Mouse (Mus musculus): ENCODE measurements around the gene Hpf1.
A peak's percentile ranks its signal among the peaks of the same experiment; 100 is the strongest.

Gene Hpf1

GRCm38 (mm10) chr8:60895878-60896277 lies 5.7 kb downstream of the Hpf1 start:
- DNase-seq (ENCODE audit: low spot score) = no peak

- no peak for DNase-seq (ENCODE audit: low spot score)
Measured at GRCm38 (mm10) chr8:60900147-60900546, 9.9 kb downstream of the Hpf1 start.

- no peak for DNase-seq (ENCODE audit: low spot score)
Measured at GRCm38 (mm10) chr8:60912081-60912480, 21.9 kb downstream of the Hpf1 start.

- DNase-seq (ENCODE audit: low spot score) = no peak
Measured at GRCm38 (mm10) chr8:60912554-60912953, 22.3 kb downstream of the Hpf1 start.

GRCm38 (mm10) chr8:60919069-60919468 lies 28.9 kb downstream of the Hpf1 start:
- DNase-seq (ENCODE audit: low spot score) = no peak

- DNase-seq (ENCODE audit: low spot score) = no peak
Measured at GRCm38 (mm10) chr8:60920176-60920575, 30.0 kb downstream of the Hpf1 start.

GRCm38 (mm10) chr8:60933617-60934016 lies 43.4 kb downstream of the Hpf1 start:
- no peak for DNase-seq (ENCODE audit: low spot score)

- peak; percentile 54 for DNase-seq (ENCODE audit: low spot score)
Measured at GRCm38 (mm10) chr8:60938717-60939424, 48.7 kb downstream of the Hpf1 start.

- DNase-seq (ENCODE audit: low spot score) = no peak
Measured at GRCm38 (mm10) chr8:60942867-60943266, 52.6 kb downstream of the Hpf1 start.

GRCm38 (mm10) chr8:60947503-60947902 lies 57.3 kb downstream of the Hpf1 start:
- DNase-seq (ENCODE audit: low spot score) = no peak

GRCm38 (mm10) chr8:60949859-60950258 lies 59.6 kb downstream of the Hpf1 start:
- DNase-seq (ENCODE audit: low spot score) = no peak

GRCm38 (mm10) chr8:60951271-60951670 lies 61.1 kb downstream of the Hpf1 start:
- DNase-seq (ENCODE audit: low spot score) = no peak

GRCm38 (mm10) chr8:60951757-60952156 lies 61.5 kb downstream of the Hpf1 start:
- DNase-seq (ENCODE audit: low spot score) = no peak

GRCm38 (mm10) chr8:60952803-60953202 lies 62.6 kb downstream of the Hpf1 start:
- no peak for DNase-seq (ENCODE audit: low spot score)

- peak; percentile 92 for DNase-seq (ENCODE audit: low spot score)
Measured at GRCm38 (mm10) chr8:60954281-60955014, 64.2 kb downstream of the Hpf1 start.

- DNase-seq (ENCODE audit: low spot score) = no peak
Measured at GRCm38 (mm10) chr8:60956847-60957246, 66.6 kb downstream of the Hpf1 start.
